ENCODE assay signal across 23 mouse cellular contexts in the genomic region with DNA sequence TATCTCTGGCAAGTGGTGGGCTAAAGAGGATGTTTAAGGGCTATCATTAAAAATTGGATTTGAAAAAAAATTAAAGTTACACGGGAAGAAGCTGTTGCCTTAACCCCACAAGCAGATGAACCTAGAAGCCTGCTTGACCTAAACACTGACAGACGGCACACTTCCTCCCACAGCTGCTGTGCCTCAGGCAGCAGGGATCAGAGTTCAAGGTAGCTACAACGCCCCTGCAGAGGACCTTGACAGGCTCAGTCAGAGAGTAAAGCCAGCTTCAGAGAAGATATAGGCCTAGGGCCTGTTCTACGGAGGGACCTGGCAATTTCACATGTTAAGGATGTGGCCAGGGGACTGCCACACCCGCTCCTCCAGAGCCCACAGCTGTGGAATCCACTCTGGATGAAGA. TPM values are rescaled to one million over a fixed set of nuclear protein-coding genes. Genes with fewer than 3 reads are reported as not detected.
DNase-seq lines count a peak whose midpoint lies in the region; ATAC-seq and TF ChIP-seq lines count a peak whose summit lies in the region.
"Had no signal": no experiment of that assay in that cellular context is flagged by ENCODE, and none has a peak within 500 bp of the region (broad histone marks: within the 10 kb centered on the region; RNA-seq: fewer than 3 reads in every experiment).

No protein-coding gene starts in this region.

- no peak overlapping the region for H3K9ac ChIP-seq in hindbrain, embryonic 14.5 days
- H3K9ac ChIP-seq in midbrain, embryonic 12.5 days (replicated peaks): no peak overlapping the region
- H3K9ac ChIP-seq in midbrain, embryonic 16.5 days (ENCODE audit: low read depth, low read length): no peak overlapping the region
- no peak overlapping the region for H3K9ac ChIP-seq in ES-Bruce4 (ENCODE audit: low read depth, poor library complexity, severe bottlenecking)
- H3K9ac ChIP-seq in intestine, embryonic 15.5 days: no peak overlapping the region
- H3K9ac ChIP-seq: forebrain, postnatal 0 days; hindbrain, embryonic 13.5 days; limb, embryonic 15.5 days; liver, embryonic 13.5 days had no signal

- DNase-seq in hindbrain, embryonic 10.5 days (ENCODE audit: low spot score): peak; percentile 44
- no peak for DNase-seq in hindbrain, embryonic 14.5 days (ENCODE audit: low spot score)
- DNase-seq: adrenal gland, postnatal 25 days; cerebellum, adult 11-12 months; cerebellum, adult 9-11 months; forebrain, postnatal 0 days; heart, postnatal 14 days; kidney, adult 2 months; kidney, postnatal 4 days; liver, embryonic 13.5 days; lung, adult 2 months; lung, postnatal 14 days had no signal

- no peak for TF ChIP-seq CTCF in ES-Bruce4 (IDR thresholded peaks at IDR 0.05; ENCODE audit: low read depth, low read length)

- no peaks in the 10 kb centered on the region for H3K9me3 ChIP-seq in hindbrain, embryonic 10.5 days
- no peaks in the 10 kb centered on the region for H3K9me3 ChIP-seq in hindbrain, embryonic 14.5 days (ENCODE audit: control insufficient read depth, low read length)
- no peaks in the 10 kb centered on the region for H3K9me3 ChIP-seq in midbrain, embryonic 12.5 days
- H3K9me3 ChIP-seq in midbrain, embryonic 16.5 days (replicated peaks; ENCODE audit: control insufficient read depth, low read length, poor library complexity, severe bottlenecking): no peaks in the 10 kb centered on the region
- H3K9me3 ChIP-seq in ES-Bruce4 (replicated peaks; ENCODE audit: control insufficient read depth, insufficient read depth, low read length, poor library complexity, severe bottlenecking): no peaks in the 10 kb centered on the region
- H3K9me3 ChIP-seq in intestine, embryonic 15.5 days: no peaks in the 10 kb centered on the region
- H3K9me3 ChIP-seq: hindbrain, embryonic 13.5 days; limb, embryonic 10.5 days; limb, embryonic 15.5 days; liver, embryonic 13.5 days had no signal

- no peak for ATAC-seq in hindbrain, embryonic 14.5 days (ENCODE audit: low FRiP score)
- ATAC-seq in midbrain, embryonic 12.5 days (ENCODE audit: low FRiP score, low read depth): no peak
- no peak for ATAC-seq in midbrain, embryonic 16.5 days
- peak; percentile 40 for ATAC-seq in intestine, embryonic 15.5 days
- ATAC-seq in granulocyte monocyte progenitor cell, adult 5-6 weeks (replicated peaks; ENCODE audit: poor library complexity, severe bottlenecking): no peak
- ATAC-seq: CD4-positive, CD25-positive, alpha-beta regulatory T cell, adult 4 months; forebrain, postnatal 0 days had no signal

- peak overlapping the region; percentile 73 for H3K27ac ChIP-seq in hindbrain, embryonic 10.5 days
- no peak overlapping the region for H3K27ac ChIP-seq in hindbrain, embryonic 14.5 days
- H3K27ac ChIP-seq in midbrain, embryonic 12.5 days (replicated peaks): peak overlapping the region; percentile 20; the same call in 1 of the 2 replicates
- H3K27ac ChIP-seq in midbrain, embryonic 16.5 days (ENCODE audit: low read length): no peak overlapping the region
- H3K27ac ChIP-seq in ES-Bruce4 (ENCODE audit: insufficient read depth, low read length): no peak overlapping the region
- H3K27ac ChIP-seq in intestine, embryonic 15.5 days: 0 out of 2 replicates have a peak overlapping the region, but pooled peaks have one; percentile 17
- H3K27ac ChIP-seq: hindbrain, embryonic 13.5 days; kidney, postnatal 0 days; limb, embryonic 10.5 days; limb, embryonic 15.5 days; liver, embryonic 13.5 days had no signal

- 48% methylated on average over 5 of the region's 5 CpGs for WGBS in hindbrain, embryonic 10.5 days
- WGBS in hindbrain, embryonic 14.5 days: 44% methylated on average over 5 of the region's 5 CpGs
- 52% methylated on average over 5 of the region's 5 CpGs for WGBS in midbrain, embryonic 12.5 days
- WGBS in midbrain, embryonic 16.5 days: 49% methylated on average over 5 of the region's 5 CpGs
- WGBS in intestine, embryonic 15.5 days: 34% methylated on average over 5 of the region's 5 CpGs

- no peak overlapping the region for H3K4me3 ChIP-seq in hindbrain, embryonic 10.5 days
- H3K4me3 ChIP-seq in hindbrain, embryonic 14.5 days (replicated peaks; ENCODE audit: low read length): no peak overlapping the region
- no peak overlapping the region for H3K4me3 ChIP-seq in midbrain, embryonic 12.5 days
- no peak overlapping the region for H3K4me3 ChIP-seq in midbrain, embryonic 16.5 days (ENCODE audit: low read depth, low read length)
- no peak overlapping the region for H3K4me3 ChIP-seq in ES-Bruce4 (ENCODE audit: low read depth, low read length)
- H3K4me3 ChIP-seq in intestine, embryonic 15.5 days (replicated peaks): no peak overlapping the region
- H3K4me3 ChIP-seq: hindbrain, embryonic 13.5 days; limb, embryonic 10.5 days; limb, embryonic 15.5 days; liver, embryonic 13.5 days had no signal

- TF ChIP-seq EP300 in ES-Bruce4 (IDR thresholded peaks at IDR 0.05; ENCODE audit: insufficient read depth, low read depth, low read length): peak; percentile 67

- peaks cover 34% of the 10 kb centered on the region for H3K27me3 ChIP-seq in hindbrain, embryonic 10.5 days (ENCODE audit: insufficient read depth, poor library complexity, severe bottlenecking)
- no peaks in the 10 kb centered on the region for H3K27me3 ChIP-seq in hindbrain, embryonic 14.5 days (ENCODE audit: control insufficient read depth, insufficient read depth, low read length)
- H3K27me3 ChIP-seq in midbrain, embryonic 12.5 days: no peaks in the 10 kb centered on the region
- no peaks in the 10 kb centered on the region for H3K27me3 ChIP-seq in midbrain, embryonic 16.5 days (ENCODE audit: control insufficient read depth, insufficient read depth, low read depth, low read length)
- H3K27me3 ChIP-seq in ES-Bruce4 (ENCODE audit: control insufficient read depth, insufficient read depth, low read length, poor library complexity, severe bottlenecking): no peaks in the 10 kb centered on the region
- no peaks in the 10 kb centered on the region for H3K27me3 ChIP-seq in intestine, embryonic 15.5 days (replicated peaks)
- H3K27me3 ChIP-seq: hindbrain, embryonic 13.5 days had no signal

- H3K4me2 ChIP-seq in hindbrain, embryonic 14.5 days (replicated peaks): no peak overlapping the region
- H3K4me2 ChIP-seq in midbrain, embryonic 12.5 days (replicated peaks): no peak overlapping the region
- no peak overlapping the region for H3K4me2 ChIP-seq in midbrain, embryonic 16.5 days (ENCODE audit: low read length)
- no peak overlapping the region for H3K4me2 ChIP-seq in intestine, embryonic 15.5 days (replicated peaks)
- H3K4me2 ChIP-seq: hindbrain, embryonic 13.5 days; limb, embryonic 15.5 days; liver, embryonic 13.5 days; midbrain, embryonic 11.5 days had no signal

- no peaks in the 10 kb centered on the region for H3K36me3 ChIP-seq in hindbrain, embryonic 10.5 days
- H3K36me3 ChIP-seq in hindbrain, embryonic 14.5 days (replicated peaks; ENCODE audit: control insufficient read depth, insufficient read depth): no peaks in the 10 kb centered on the region
- H3K36me3 ChIP-seq in midbrain, embryonic 12.5 days: no peaks in the 10 kb centered on the region
- H3K36me3 ChIP-seq in midbrain, embryonic 16.5 days (ENCODE audit: control insufficient read depth, insufficient read depth, low read length): no peaks in the 10 kb centered on the region
- no peaks in the 10 kb centered on the region for H3K36me3 ChIP-seq in ES-Bruce4 (ENCODE audit: control insufficient read depth, insufficient read depth, low read length, poor library complexity, severe bottlenecking)
- no peaks in the 10 kb centered on the region for H3K36me3 ChIP-seq in intestine, embryonic 15.5 days
- H3K36me3 ChIP-seq: hindbrain, embryonic 13.5 days; limb, embryonic 10.5 days; limb, embryonic 15.5 days; liver, embryonic 13.5 days had no signal

- no peak for TF ChIP-seq POLR2A in ES-Bruce4 (IDR thresholded peaks at IDR 0.05; ENCODE audit: insufficient read depth, low read length)

- H3K4me1 ChIP-seq in hindbrain, embryonic 10.5 days (replicated peaks): peaks cover 68% of the 10 kb centered on the region
- H3K4me1 ChIP-seq in hindbrain, embryonic 14.5 days (replicated peaks; ENCODE audit: control insufficient read depth, insufficient read depth, low read length): peaks cover 33% of the 10 kb centered on the region
- H3K4me1 ChIP-seq in midbrain, embryonic 12.5 days: peaks cover 61% of the 10 kb centered on the region
- H3K4me1 ChIP-seq in midbrain, embryonic 16.5 days (ENCODE audit: control insufficient read depth, insufficient read depth, low read length): peaks cover 28% of the 10 kb centered on the region
- peaks cover 5% of the 10 kb centered on the region for H3K4me1 ChIP-seq in ES-Bruce4 (ENCODE audit: control insufficient read depth, insufficient read depth, low read length)
- peaks cover 59% of the 10 kb centered on the region for H3K4me1 ChIP-seq in intestine, embryonic 15.5 days (replicated peaks)

RNA-seq across cellular contexts. Expression of a gene that starts 14.9 kb away (rescaled TPM):
- 202 and 281 TPM in 2 replicates for polyA plus RNA-seq in hindbrain, embryonic 10.5 days (2016; fragmentation: Nextera tagmentation; extraction: Ambion mirVana)
- 99.4 and 106 TPM in 2 replicates for polyA plus RNA-seq in hindbrain, embryonic 14.5 days (2014; fragmentation: Nextera tagmentation; extraction: Ambion mirVana)
- 142 and 172 TPM in 2 replicates for polyA plus RNA-seq in midbrain, embryonic 12.5 days (2016; fragmentation: Nextera tagmentation; extraction: Ambion mirVana)
- 125 and 139 TPM in 2 replicates for polyA plus RNA-seq in midbrain, embryonic 16.5 days (2015; fragmentation: Nextera tagmentation; extraction: Ambion mirVana)
- 31.2 and 33.2 TPM in 2 replicates for polyA plus RNA-seq in ES-Bruce4 (2011; ENCODE audit: insufficient read depth, insufficient read length, low read depth, missing spikeins)
- polyA plus RNA-seq in intestine, embryonic 15.5 days (2015; fragmentation: Nextera tagmentation; extraction: Ambion mirVana): 36.0 and 38.8 TPM in 2 replicates
- 3.6 and 4.5 TPM in 2 replicates for total RNA-seq in granulocyte monocyte progenitor cell, adult 5-6 weeks (2014; fragmentation: Nextera tagmentation)
- total RNA-seq in granulocyte monocyte progenitor cell, adult 5-6 weeks (2017): 0.39 and 0.82 TPM in 2 replicates

Comparison
In these comparisons a context has a peak if more than half of its experiments do, and no peak if none do; other contexts are left out.
1. H3K27ac ChIP-seq: peak in hindbrain, embryonic 10.5 days (single experiment), midbrain, embryonic 12.5 days (single experiment) and intestine, embryonic 15.5 days (single experiment); none in hindbrain, embryonic 14.5 days (single experiment), midbrain, embryonic 16.5 days (single experiment) and ES-Bruce4 (single experiment).